10 mouse cellular contexts compared by ENCODE assay signal in genomic region chr11:71763154-71763553, GRCm38 (mm10). TPM values are rescaled to one million over a fixed set of nuclear protein-coding genes. Genes with fewer than 3 reads are reported as not detected.
DNase-seq lines count a peak whose midpoint lies in the region; ATAC-seq and TF ChIP-seq lines count a peak whose summit lies in the region.
"Had no signal": no experiment of that assay in that cellular context is flagged by ENCODE, and none has a peak within 500 bp of the region (broad histone marks: within the 10 kb centered on the region; RNA-seq: fewer than 3 reads in every experiment).

No protein-coding gene starts in this region.

- no peaks in the 10 kb centered on the region for H3K27me3 ChIP-seq in forebrain, embryonic 12.5 days
- no peaks in the 10 kb centered on the region for H3K27me3 ChIP-seq in hindbrain, embryonic 14.5 days (ENCODE audit: control insufficient read depth, insufficient read depth, low read length)
- no peaks in the 10 kb centered on the region for H3K27me3 ChIP-seq in midbrain, postnatal 0 days (ENCODE audit: insufficient read depth, low read length)

- peaks cover 65% of the 10 kb centered on the region for H3K4me1 ChIP-seq in forebrain, embryonic 12.5 days
- H3K4me1 ChIP-seq in hindbrain, embryonic 14.5 days (replicated peaks; ENCODE audit: control insufficient read depth, insufficient read depth, low read length), result peaks cover 49% of the 10 kb centered on the region
- H3K4me1 ChIP-seq in midbrain, postnatal 0 days (ENCODE audit: insufficient read depth, low read length), result 0 out of 2 replicates have a peak, but pooled peaks cover 2% of the 10 kb centered on the region

- H3K4me3 ChIP-seq in forebrain, embryonic 12.5 days (replicated peaks), result no peak overlapping the region
- no peak overlapping the region for H3K4me3 ChIP-seq in hindbrain, embryonic 14.5 days (replicated peaks; ENCODE audit: low read length)
- no peak overlapping the region for H3K4me3 ChIP-seq in midbrain, postnatal 0 days (ENCODE audit: low read depth, low read length)

- no peak overlapping the region for H3K9ac ChIP-seq in forebrain, embryonic 12.5 days
- H3K9ac ChIP-seq in hindbrain, embryonic 14.5 days, result no peak overlapping the region
- H3K9ac ChIP-seq in midbrain, postnatal 0 days (replicated peaks; ENCODE audit: low read length, poor library complexity, severe bottlenecking), result no peak overlapping the region

- H3K36me3 ChIP-seq in forebrain, embryonic 12.5 days (replicated peaks), result peaks cover 46% of the 10 kb centered on the region
- peaks cover 12% of the 10 kb centered on the region for H3K36me3 ChIP-seq in hindbrain, embryonic 14.5 days (replicated peaks; ENCODE audit: control insufficient read depth, insufficient read depth)
- peaks cover 18% of the 10 kb centered on the region; the same call in 1 of the 2 replicates for H3K36me3 ChIP-seq in midbrain, postnatal 0 days (ENCODE audit: insufficient read depth, low read length)

- H3K27ac ChIP-seq in forebrain, embryonic 12.5 days, result peak overlapping the region; percentile 79
- peak overlapping the region; percentile 82 for H3K27ac ChIP-seq in hindbrain, embryonic 14.5 days
- H3K27ac ChIP-seq in midbrain, postnatal 0 days (ENCODE audit: low read depth, low read length), result peak overlapping the region; percentile 44

- no peak for ATAC-seq in forebrain, embryonic 12.5 days (ENCODE audit: low FRiP score)
- ATAC-seq in hindbrain, embryonic 14.5 days (ENCODE audit: low FRiP score), result peak; percentile 54
- peak; percentile 53 for ATAC-seq in midbrain, postnatal 0 days (ENCODE audit: low FRiP score)

- no peaks in the 10 kb centered on the region for H3K9me3 ChIP-seq in forebrain, embryonic 12.5 days
- no peaks in the 10 kb centered on the region for H3K9me3 ChIP-seq in hindbrain, embryonic 14.5 days (ENCODE audit: control insufficient read depth, low read length)
- H3K9me3 ChIP-seq in midbrain, postnatal 0 days (ENCODE audit: low read length), result no peaks in the 10 kb centered on the region

- no peak for TF ChIP-seq CTCF in midbrain, postnatal 0 days (IDR thresholded peaks at IDR 0.05)

- H3K4me2 ChIP-seq in forebrain, embryonic 12.5 days, result no peak overlapping the region
- H3K4me2 ChIP-seq in hindbrain, embryonic 14.5 days (replicated peaks), result no peak overlapping the region; the same call in 1 of the 2 replicates
- H3K4me2 ChIP-seq in midbrain, postnatal 0 days (ENCODE audit: low read depth, low read length, poor library complexity, severe bottlenecking), result no peak overlapping the region

- 15% methylated on average over 5 of the region's 5 CpGs for WGBS in forebrain, embryonic 12.5 days
- WGBS in hindbrain, embryonic 14.5 days, result 10% methylated on average over 5 of the region's 5 CpGs
- WGBS in midbrain, postnatal 0 days, result 19% methylated on average over 5 of the region's 5 CpGs

- DNase-seq in layer of hippocampus, adult 11-12 months (ENCODE audit: low spot score), result peak; percentile 69
- no peak for DNase-seq in layer of hippocampus, adult 9-10 months (ENCODE audit: low spot score)
- peak; percentile 70 for DNase-seq in hindbrain, embryonic 14.5 days (ENCODE audit: low spot score)
- DNase-seq in midbrain, postnatal 0 days (ENCODE audit: low spot score), result peak; percentile 84
- DNase-seq in spleen, postnatal 10 days (ENCODE audit: low spot score in 2 of 2), result no peak
- no peak for DNase-seq in urinary bladder, postnatal 25 days (ENCODE audit: low spot score)
- DNase-seq: heart, postnatal 36 days; thymus, postnatal 4 days had no signal

RNA-seq across cellular contexts. Expression of gene Wscd1, which starts 13.4 kb away (rescaled TPM):
- polyA plus RNA-seq in forebrain, embryonic 12.5 days (2016; fragmentation: Nextera tagmentation; extraction: Ambion mirVana), result 58.3 and 65.1 TPM in 2 replicates
- polyA plus RNA-seq in hindbrain, embryonic 14.5 days (2014; fragmentation: Nextera tagmentation; extraction: Ambion mirVana), result 55.1 and 61.2 TPM in 2 replicates
- 143 and 167 TPM in 2 replicates for total RNA-seq in midbrain, postnatal 0 days (2014; rRNA removed)
- polyA plus RNA-seq in midbrain, postnatal 0 days (2015; fragmentation: Nextera tagmentation; extraction: Ambion mirVana), result 81.5 and 82.4 TPM in 2 replicates
- total RNA-seq: megakaryocyte progenitor cell, adult 5-6 weeks had no signal

Comparison
In these comparisons a context has a peak if more than half of its experiments do, and no peak if none do; other contexts are left out.
1. DNase-seq: peak in layer of hippocampus, adult 11-12 months (single experiment), hindbrain, embryonic 14.5 days (single experiment) and midbrain, postnatal 0 days (single experiment); none in layer of hippocampus, adult 9-10 months (single experiment), spleen, postnatal 10 days (0 of 2) and urinary bladder, postnatal 25 days (single experiment).
2. Peak in every context shown above with its lines, with median percentiles within 50 percentile points of each other: H3K27ac ChIP-seq.